Mouse (Mus musculus) v-Abl transformed pro-B cells (cell line): ENCODE measurements around the gene Ak8.

Experiments used
- in situ Hi-C, 2 experiments: fragments of 400-800 bp; cut with MboI; formaldehyde crosslinking; loops; one replicate each; pipeline ENCODE4 v1.15.1; 2025; ENCODE audit not compliant: unreplicated experiment in 2 of 2

The Ak8 gene

DNA sequence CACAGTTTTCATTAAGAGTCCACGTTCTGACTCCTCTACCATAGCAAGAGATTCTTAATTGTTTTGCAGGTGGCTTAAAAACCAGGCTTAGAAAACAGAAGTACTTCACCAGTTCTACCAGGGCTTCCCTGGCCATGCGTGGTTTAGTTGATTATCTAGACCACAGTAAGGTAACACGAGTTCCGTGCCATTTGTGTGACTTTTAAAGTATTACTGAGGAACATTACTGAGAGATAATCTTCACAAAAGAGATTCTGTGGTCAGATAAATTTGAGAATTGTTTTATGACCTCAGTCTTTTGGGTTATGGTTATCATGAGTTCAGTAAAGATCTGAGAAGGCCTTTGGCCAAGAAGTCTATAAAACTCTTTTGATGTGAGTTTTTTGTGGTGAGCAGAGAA is 159.3 kb downstream of the Ak8 start:
- in situ Hi-C loops: loop anchor here in 1 of 2 experiments (10.0 kb wide), 1 partner anchor 195 kb away; the partner anchor contains the start of gene Cfap77

DNA sequence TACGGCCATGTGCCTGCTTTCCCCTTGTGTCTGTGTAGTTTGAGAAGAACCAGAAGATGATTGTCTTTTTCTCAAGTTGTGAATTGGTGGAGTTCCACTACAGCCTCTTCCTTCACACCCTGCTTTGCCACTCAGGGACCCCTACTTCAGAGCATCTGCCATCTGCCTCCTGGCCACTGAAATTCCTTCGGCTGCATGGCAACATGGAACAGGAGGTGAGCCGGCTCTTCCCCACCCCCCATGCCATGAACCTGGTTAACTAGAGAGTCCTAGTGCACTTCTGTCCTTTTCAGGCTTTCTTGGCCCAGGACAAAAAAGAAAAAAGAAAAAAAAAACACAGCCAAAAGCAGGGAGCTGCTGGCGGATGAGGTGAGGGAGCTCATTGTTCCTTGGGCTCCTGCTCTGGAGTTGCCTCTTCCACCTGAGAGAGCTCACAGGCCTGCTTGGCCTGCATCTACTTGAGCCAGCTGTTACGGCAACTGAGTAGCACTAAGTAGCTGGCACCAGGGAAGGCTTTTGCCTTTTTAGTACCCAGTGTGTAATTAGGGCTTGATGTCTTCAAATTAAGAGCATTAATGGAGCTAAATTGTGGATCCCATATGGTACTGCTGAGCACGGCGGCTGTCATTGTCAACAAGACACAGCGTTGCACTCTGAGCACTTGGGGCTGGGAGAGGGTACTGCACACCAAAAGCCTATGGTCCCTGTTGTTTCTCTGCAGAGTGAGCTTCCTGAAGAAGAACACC is 160.9 kb downstream of the Ak8 start:
- in situ Hi-C loops: loop anchor here (5.0 kb wide), 1 partner anchor 104 kb away; no protein-coding TSS in a partner anchor
